Mouse (Mus musculus) adipocyte (in vitro differentiated cells): ENCODE results near the gene Tdrd7.

Experiments
- DNase-seq: peaks from one replicate; pipeline ENCODE4 v3.0.0-alpha.2; 2016; ENCODE audit warnings: low spot score

Tdrd7 gene

GRCm38 (mm10) chr4:45964771-45965439, at the start of gene Tdrd7:
Tdrd7 (plus strand) TSS chr4:45965334.
- DNase-seq: no peak

GRCm38 (mm10) chr4:45917091-45917490, 48.0 kb upstream of the Tdrd7 start:
- DNase-seq: no peak

GRCm38 (mm10) chr4:45921663-45922435, 43.3 kb upstream of the Tdrd7 start:
- DNase-seq: no peak

GRCm38 (mm10) chr4:45924011-45924410, 41.1 kb upstream of the Tdrd7 start:
- DNase-seq: no peak

- DNase-seq: no peak
Measured at GRCm38 (mm10) chr4:45928561-45928960, 36.6 kb upstream of the Tdrd7 start.

GRCm38 (mm10) chr4:45941628-45942044, 23.5 kb upstream of the Tdrd7 start:
- DNase-seq: no peak

- DNase-seq: no peak
Measured at GRCm38 (mm10) chr4:45947729-45948128, 17.4 kb upstream of the Tdrd7 start.

- DNase-seq: peak; percentile 18
Measured at GRCm38 (mm10) chr4:45949109-45949848, 15.9 kb upstream of the Tdrd7 start.

GRCm38 (mm10) chr4:45951830-45952229, 13.3 kb upstream of the Tdrd7 start:
- no peak for DNase-seq

GRCm38 (mm10) chr4:45953025-45953919, 11.9 kb upstream of the Tdrd7 start:
- no peak for DNase-seq

- no peak for DNase-seq
Measured at GRCm38 (mm10) chr4:45955235-45955634, 9.9 kb upstream of the Tdrd7 start.

GRCm38 (mm10) chr4:45956131-45956530, 9.0 kb upstream of the Tdrd7 start:
- DNase-seq: no peak

GRCm38 (mm10) chr4:45956706-45957105, 8.4 kb upstream of the Tdrd7 start:
- no peak for DNase-seq

- peak; percentile 64 for DNase-seq
Measured at GRCm38 (mm10) chr4:45965737-45966447, 758 bp downstream of the Tdrd7 start.

- DNase-seq: no peak
Measured at GRCm38 (mm10) chr4:45966716-45967115, 1.6 kb downstream of the Tdrd7 start.

- no peak for DNase-seq
Measured at GRCm38 (mm10) chr4:45967479-45968341, 2.6 kb downstream of the Tdrd7 start.

- DNase-seq: no peak
Measured at GRCm38 (mm10) chr4:45969051-45969450, 3.9 kb downstream of the Tdrd7 start.

GRCm38 (mm10) chr4:45970048-45970560, 5.0 kb downstream of the Tdrd7 start:
- DNase-seq: no peak

GRCm38 (mm10) chr4:45971806-45972447, 6.8 kb downstream of the Tdrd7 start:
- DNase-seq: peak; percentile 93
